Mouse (Mus musculus): ENCODE data around the gene Pbld1. TPM values are rescaled to one million over a fixed set of nuclear protein-coding genes. Genes with fewer than 3 reads are reported as not detected.
"Not testable (repeated sequence)": the region's sequence is repeated elsewhere in the genome, so short reads cannot be mapped to it uniquely, and the experiment has no call there.

Gene Pbld1
- polyA plus RNA-seq, 1 experiment from 2014 or later: 0.99 TPM

DNA sequence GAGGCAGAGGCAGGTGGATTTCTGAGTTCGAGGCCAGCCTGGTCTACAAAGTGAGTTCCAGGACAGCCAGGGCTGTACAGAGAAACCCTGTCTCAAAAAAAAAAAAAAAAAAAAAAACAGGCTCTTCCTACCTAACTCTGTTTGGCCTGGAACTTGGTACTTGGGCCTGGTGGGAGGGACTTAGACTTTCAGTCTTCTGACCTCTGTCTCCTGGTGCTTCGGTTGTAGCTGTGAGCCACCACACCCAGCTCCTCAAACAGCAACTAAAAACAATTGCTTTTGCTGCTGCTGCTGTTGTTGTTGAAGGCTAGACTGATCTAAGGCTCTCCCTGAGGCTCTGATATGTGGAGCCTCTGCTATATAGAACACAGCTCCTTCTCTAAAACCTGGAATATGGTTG, 10.9 kb upstream of the Pbld1 start:
- Histone ChIP-seq H3K36me3 (no peaks in the 10 kb centered on the region), H3K27ac (replicated peaks) (no peak overlapping the region), H3K4me2 (no peak overlapping the region), H3K4me1 (replicated peaks) (no peaks in the 10 kb centered on the region), H3K27me3 (no peaks in the 10 kb centered on the region), H3K4me3 (no peak overlapping the region), H3K9me3 (no peaks in the 10 kb centered on the region), H3K9ac (no peak overlapping the region)
- 78% methylated on average over 2 of the region's 2 CpGs for WGBS
- no peak for ATAC-seq (ENCODE audit: low read depth)

DNA sequence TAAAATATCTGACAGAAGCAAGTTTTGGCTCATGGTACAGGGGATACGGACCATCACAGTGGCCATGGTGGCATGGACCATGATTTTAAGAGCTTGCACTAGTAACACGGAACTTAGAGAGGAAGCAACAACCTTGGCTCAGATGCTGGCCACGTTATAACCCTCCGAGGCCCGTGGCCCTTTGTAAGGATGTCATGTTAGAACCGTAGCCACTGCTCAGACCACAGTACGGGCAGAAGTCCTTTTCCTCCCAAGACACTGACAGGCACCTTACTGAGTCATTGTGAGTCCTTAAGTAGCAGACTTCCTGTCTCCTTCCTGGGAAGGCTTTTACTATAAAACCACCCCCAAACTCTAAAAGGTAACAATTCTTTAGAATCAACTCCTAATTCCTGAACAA, 8.7 kb upstream of the Pbld1 start:
- WGBS: 74% methylated on average over 7 of the region's 7 CpGs
- no peak for ATAC-seq (ENCODE audit: low read depth)
- Histone ChIP-seq H3K4me2 (no peak overlapping the region), H3K27me3 (no peaks in the 10 kb centered on the region), H3K27ac (replicated peaks) (no peak overlapping the region), H3K4me1 (replicated peaks) (no peaks in the 10 kb centered on the region), H3K4me3 (no peak overlapping the region), H3K9me3 (no peaks in the 10 kb centered on the region), H3K36me3 (no peaks in the 10 kb centered on the region), H3K9ac (no peak overlapping the region)

DNA sequence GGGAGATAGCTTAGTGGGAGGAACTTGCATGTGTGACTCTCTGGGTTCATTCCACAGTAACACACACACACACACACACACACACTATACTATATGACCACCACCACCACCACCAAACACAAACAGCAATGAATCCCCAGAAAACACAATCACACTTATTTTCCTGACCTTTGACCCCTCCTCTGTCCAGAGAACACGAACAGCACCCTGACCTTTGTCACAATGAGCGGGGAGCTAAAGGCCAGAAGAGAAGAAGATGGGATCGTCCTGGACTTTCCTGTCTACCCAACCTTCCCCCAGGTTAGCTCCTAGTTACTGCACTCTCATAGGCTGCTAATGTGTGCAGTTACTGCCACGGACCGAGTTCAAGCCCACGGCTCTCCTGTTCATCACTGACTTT, 8.0 kb upstream of the Pbld1 start:
- Histone ChIP-seq H3K4me3 (no peak overlapping the region), H3K4me2 (no peak overlapping the region), H3K27me3 (no peaks in the 10 kb centered on the region; the same call in 1 of the 2 replicates), H3K9me3 (no peaks in the 10 kb centered on the region), H3K27ac (replicated peaks) (no peak overlapping the region), H3K4me1 (replicated peaks) (no peaks in the 10 kb centered on the region), H3K36me3 (no peaks in the 10 kb centered on the region), H3K9ac (no peak overlapping the region)
- ATAC-seq (ENCODE audit: low read depth): no peak
- 87% methylated on average over 6 of the region's 6 CpGs for WGBS

DNA sequence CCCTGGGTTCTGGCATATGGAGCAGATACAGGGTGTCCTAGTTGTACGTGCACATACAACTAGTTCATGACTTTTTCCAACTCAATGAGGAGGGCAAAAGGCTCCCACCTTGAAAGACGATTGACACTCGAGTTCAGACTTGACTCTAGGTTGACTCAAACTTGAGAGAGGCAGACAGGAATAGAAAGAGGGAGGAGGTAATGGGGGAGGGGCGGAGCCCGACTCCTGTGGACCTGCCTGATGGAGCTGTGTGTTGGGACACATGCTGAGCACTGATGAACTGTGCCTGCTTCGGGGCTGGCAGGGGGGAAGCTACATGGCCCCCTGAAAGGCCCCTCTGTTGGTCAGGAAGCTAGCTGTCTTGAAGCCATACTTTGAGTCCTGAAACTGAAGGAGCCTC, 7.0 kb upstream of the Pbld1 start:
- Histone ChIP-seq H3K27me3 (no peaks in the 10 kb centered on the region; the same call in 1 of the 2 replicates), H3K4me1 (replicated peaks) (0 out of 2 replicates have a peak, but pooled peaks cover under 1% of the 10 kb centered on the region), H3K4me3 (no peak overlapping the region), H3K9me3 (no peaks in the 10 kb centered on the region), H3K9ac (no peak overlapping the region), H3K36me3 (no peaks in the 10 kb centered on the region), H3K27ac (replicated peaks) (no peak overlapping the region), H3K4me2 (no peak overlapping the region)
- no peak for ATAC-seq (ENCODE audit: low read depth)
- 51% methylated on average over 6 of the region's 6 CpGs for WGBS

DNA sequence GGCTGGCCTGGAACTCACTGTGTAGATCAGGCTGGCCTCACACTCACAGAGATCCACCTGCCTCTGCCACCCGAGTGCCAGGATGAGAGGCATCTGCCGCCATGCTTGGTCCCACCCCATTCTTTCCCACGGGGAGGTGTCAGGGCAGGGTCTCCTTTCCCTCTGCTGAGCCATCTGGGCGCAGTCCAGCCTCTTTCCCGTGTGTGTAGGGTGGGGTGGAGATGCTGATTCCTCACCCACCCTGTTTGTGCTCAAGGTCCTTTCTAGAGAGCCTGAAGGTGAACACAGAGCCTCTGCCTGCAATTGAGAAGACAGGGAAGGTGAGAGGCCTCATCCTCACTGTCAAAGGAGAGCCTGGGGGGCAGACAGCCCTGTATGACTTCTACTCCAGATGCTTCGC, 5.9 kb upstream of the Pbld1 start:
- not testable (repeated sequence) for H3K27me3 ChIP-seq; H3K9ac ChIP-seq; H3K9me3 ChIP-seq; H3K4me2 ChIP-seq; ATAC-seq (ENCODE audit: low read depth); H3K36me3 ChIP-seq; H3K4me3 ChIP-seq; H3K27ac ChIP-seq (replicated peaks); H3K4me1 ChIP-seq (replicated peaks)
- WGBS: 86% methylated on average over 6 of the region's 6 CpGs

DNA sequence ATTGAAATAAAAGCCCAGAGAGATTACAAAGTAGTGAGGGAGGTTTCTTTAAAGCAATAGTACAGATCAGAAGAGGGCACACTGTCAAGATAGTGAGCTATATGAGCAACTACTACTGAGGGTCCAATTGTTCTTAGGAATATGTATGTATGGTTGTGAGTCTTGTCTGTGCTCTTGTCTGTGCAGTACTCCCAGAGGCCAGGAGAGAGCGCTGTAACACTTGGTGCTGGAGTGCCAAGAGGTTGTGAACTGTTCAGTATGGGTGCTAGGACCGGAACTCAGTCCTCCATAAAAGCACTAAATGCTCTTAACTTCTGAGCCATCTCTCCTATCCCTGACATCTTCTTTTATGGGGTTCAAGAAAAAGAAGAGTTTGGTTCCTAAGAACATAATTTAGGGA, 5.4 kb upstream of the Pbld1 start:
- no peak for ATAC-seq (ENCODE audit: low read depth)
- no peaks in the 10 kb centered on the region; the same call in 1 of the 2 replicates for H3K27me3 ChIP-seq
- H3K9me3 ChIP-seq: no peaks in the 10 kb centered on the region
- no peak overlapping the region for H3K4me2 ChIP-seq
- WGBS: 79% methylated on average over 2 of the region's 2 CpGs
- H3K9ac ChIP-seq: no peak overlapping the region
- no peak overlapping the region for H3K4me3 ChIP-seq
- no peak overlapping the region for H3K27ac ChIP-seq (replicated peaks)
- H3K36me3 ChIP-seq: no peaks in the 10 kb centered on the region
- 0 out of 2 replicates have a peak, but pooled peaks cover 4% of the 10 kb centered on the region for H3K4me1 ChIP-seq (replicated peaks)

DNA sequence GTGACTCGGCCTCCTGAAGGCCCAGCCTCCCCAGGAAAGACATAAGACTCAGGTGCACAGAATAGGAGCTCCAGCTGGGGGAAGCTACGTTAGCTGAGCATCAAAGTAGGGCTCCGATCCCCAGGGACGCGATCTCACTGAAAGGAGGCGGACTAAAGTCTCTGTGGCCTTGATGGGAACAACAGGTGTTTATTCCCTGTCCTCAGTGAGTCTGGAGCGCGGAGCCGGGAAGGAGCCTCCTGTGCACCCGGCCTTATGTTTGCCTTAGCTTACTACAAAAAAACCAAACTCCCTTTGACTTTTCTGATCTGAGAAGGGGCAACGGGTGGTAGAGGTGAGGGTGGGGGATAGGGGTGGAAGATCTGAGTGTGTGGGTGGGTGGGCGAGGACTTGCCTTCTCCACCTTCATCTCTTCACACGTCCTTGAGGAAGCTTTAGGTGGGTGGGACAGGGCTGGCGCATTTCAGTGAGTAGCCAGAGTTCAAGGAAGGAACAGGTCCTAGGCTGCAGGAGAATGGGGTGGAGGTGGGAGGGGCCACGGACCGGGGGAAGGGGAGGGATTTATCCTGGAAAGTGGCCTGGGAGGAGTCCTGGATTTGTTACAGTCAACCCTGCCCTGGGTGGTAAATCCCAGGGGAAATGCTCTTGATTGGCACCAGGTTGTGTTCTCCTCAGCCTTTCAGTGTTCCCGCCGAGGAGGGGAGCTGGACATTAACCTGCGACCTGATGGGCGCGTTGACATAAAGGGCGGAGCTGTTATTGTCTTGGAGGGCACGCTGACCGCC, 2.8 kb upstream of the Pbld1 start:
- no peak overlapping the region for H3K4me3 ChIP-seq
- no peaks in the 10 kb centered on the region for H3K36me3 ChIP-seq
- 44% methylated on average over 24 of the region's 24 CpGs for WGBS
- H3K27ac ChIP-seq (replicated peaks): no peak overlapping the region
- no peak overlapping the region for H3K9ac ChIP-seq
- no peaks in the 10 kb centered on the region for H3K9me3 ChIP-seq
- ATAC-seq (ENCODE audit: low read depth): no peak
- H3K4me1 ChIP-seq (replicated peaks): peaks cover 10% of the 10 kb centered on the region; the same call in 1 of the 2 replicates
- H3K27me3 ChIP-seq: no peaks in the 10 kb centered on the region; the same call in 1 of the 2 replicates
- no peak overlapping the region for H3K4me2 ChIP-seq

DNA sequence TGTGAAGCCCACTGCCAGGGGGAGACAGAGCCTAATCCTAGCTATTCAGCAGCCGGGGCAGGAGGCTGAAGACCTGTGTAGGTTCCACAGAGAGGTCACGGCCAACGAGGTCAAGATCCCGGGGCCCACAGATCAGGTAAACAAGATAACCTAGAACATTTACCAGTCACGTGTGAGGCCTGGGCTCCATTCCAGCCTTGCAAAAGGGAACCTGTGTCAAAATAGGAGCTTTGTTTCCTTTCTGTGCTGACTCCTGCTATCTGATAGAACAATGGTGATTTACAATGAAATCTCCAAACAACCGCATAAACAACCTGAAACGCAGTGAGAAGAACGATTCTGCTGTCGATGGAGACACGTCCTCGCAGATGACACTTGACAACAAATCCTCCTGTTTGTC, 444 bp downstream of the Pbld1 start:
- Histone ChIP-seq H3K4me1 (replicated peaks) (peaks cover 10% of the 10 kb centered on the region; the same call in 1 of the 2 replicates), H3K27me3 (no peaks in the 10 kb centered on the region; the same call in 1 of the 2 replicates), H3K9ac (no peak overlapping the region), H3K4me2 (no peak overlapping the region), H3K36me3 (no peaks in the 10 kb centered on the region), H3K27ac (replicated peaks) (no peak overlapping the region; the same call in 1 of the 2 replicates), H3K9me3 (no peaks in the 10 kb centered on the region), H3K4me3 (no peak overlapping the region)
- WGBS: 66% methylated on average over 11 of the region's 11 CpGs
- ATAC-seq (ENCODE audit: low read depth): no peak

DNA sequence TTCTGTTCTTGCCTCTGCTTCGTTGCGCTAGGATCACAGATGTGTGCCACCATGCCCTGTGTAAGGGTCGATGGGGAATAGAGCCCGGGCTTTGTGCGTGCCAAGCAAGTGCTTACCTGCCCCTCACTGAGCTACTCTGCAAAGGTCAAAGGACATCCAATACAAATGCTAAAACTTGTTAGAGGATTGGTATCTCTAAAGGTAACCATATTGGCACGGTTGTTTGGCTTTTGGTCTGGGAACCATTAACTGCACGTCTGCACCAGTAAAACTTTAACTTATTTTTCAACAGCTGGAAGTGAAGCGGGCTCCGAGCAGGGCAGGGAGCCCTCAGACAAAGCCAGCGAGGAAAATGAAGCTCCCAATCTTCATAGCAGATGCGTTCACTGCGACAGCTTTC, 1.3 kb downstream of the Pbld1 start:
- 75% methylated on average over 12 of the region's 12 CpGs for WGBS

DNA sequence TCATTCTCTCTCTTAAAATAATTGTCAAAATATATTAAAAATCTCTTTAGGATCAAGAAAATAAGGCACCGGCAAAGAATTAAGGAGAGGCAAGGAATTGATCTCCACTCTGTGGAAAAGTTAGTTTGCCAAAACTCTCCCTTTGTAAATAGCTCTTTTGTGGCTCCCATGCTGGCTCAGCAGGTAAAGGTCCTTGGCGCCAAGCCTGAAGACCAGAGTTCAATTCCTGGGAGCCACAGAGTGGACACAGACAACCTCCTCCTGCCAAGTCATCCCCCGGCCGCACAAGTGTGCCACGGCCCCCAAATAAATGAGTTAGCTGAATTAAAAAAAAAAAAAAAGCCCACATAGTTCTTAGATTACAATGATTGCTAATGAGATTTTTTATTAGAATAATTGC, 2.7 kb downstream of the Pbld1 start:
- 96% methylated on average over 5 of the region's 5 CpGs for WGBS
- Histone ChIP-seq H3K27ac (replicated peaks) (no peak overlapping the region), H3K27me3 (no peaks in the 10 kb centered on the region)

More for the DNA sequence above, 1.3 kb downstream of the Pbld1 start:
- H3K4me1 ChIP-seq (replicated peaks): peaks cover 12% of the 10 kb centered on the region; the same call in 1 of the 2 replicates
- no peaks in the 10 kb centered on the region for H3K36me3 ChIP-seq
- no peak overlapping the region for H3K9ac ChIP-seq
- no peaks in the 10 kb centered on the region for H3K9me3 ChIP-seq
- ATAC-seq (ENCODE audit: low read depth): no peak
- no peak overlapping the region for H3K4me3 ChIP-seq
- H3K27me3 ChIP-seq: no peaks in the 10 kb centered on the region; the same call in 1 of the 2 replicates
- H3K4me2 ChIP-seq: no peak overlapping the region
- H3K27ac ChIP-seq (replicated peaks): no peak overlapping the region

DNA sequence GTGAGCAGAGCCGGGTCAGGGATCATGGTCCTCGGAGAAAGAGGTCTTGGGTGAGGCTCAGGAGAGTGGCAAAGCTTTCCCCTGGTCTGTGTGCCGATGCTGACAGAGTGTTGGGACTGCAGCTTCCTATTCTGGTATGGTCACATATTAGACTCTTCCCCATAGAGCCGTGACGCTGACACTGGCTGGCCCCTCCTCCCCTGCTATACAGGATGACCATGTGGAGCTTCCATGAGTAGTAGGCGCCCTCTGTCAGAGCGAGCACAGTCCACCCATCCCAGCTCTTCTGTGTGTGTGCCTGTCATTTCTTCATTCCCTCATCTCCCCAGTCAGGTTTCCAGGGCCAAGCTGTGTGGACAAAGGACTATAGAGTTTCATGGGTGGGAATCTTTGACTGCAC, 3.4 kb downstream of the Pbld1 start:
- Histone ChIP-seq H3K4me2 (no peak overlapping the region), H3K27me3 (no peaks in the 10 kb centered on the region), H3K36me3 (no peaks in the 10 kb centered on the region), H3K9ac (no peak overlapping the region), H3K4me1 (replicated peaks) (peaks cover 9% of the 10 kb centered on the region; the same call in 1 of the 2 replicates), H3K9me3 (no peaks in the 10 kb centered on the region), H3K4me3 (no peak overlapping the region), H3K27ac (replicated peaks) (no peak overlapping the region)
- WGBS: 74% methylated on average over 7 of the region's 7 CpGs
- ATAC-seq (ENCODE audit: low read depth): no peak

More for the DNA sequence above, 2.7 kb downstream of the Pbld1 start:
- ATAC-seq (ENCODE audit: low read depth): no peak
- peaks cover 12% of the 10 kb centered on the region; the same call in 1 of the 2 replicates for H3K4me1 ChIP-seq (replicated peaks)
- H3K9ac ChIP-seq: no peak overlapping the region
- no peaks in the 10 kb centered on the region for H3K36me3 ChIP-seq
- no peaks in the 10 kb centered on the region for H3K9me3 ChIP-seq
- H3K4me2 ChIP-seq: no peak overlapping the region
- H3K4me3 ChIP-seq: no peak overlapping the region

DNA sequence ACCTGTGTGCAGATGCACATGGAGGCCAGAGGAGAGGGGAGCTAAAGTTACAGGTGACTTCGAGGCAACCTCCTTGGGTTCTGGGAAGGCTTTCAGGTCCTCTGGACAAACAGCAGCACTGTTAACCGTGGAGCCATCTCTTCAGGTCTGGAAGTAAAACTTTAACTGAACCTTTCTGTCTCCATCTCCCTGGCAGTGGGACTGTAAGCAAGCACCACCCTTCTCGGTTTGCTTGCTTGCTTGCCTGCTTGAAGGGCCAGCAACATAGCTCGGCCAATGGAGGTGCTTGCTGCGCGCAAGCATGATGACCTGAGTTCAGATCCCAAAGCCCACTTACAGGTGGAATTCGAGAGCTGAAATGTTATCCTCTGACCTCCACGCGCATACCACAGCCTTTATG, 4.6 kb downstream of the Pbld1 start:
- 85% methylated on average over 9 of the region's 9 CpGs for WGBS
- H3K9me3 ChIP-seq: no peaks in the 10 kb centered on the region
- ATAC-seq (ENCODE audit: low read depth): no peak
- peaks cover 9% of the 10 kb centered on the region; the same call in 1 of the 2 replicates for H3K4me1 ChIP-seq (replicated peaks)
- no peak overlapping the region for H3K27ac ChIP-seq (replicated peaks)
- no peaks in the 10 kb centered on the region for H3K27me3 ChIP-seq
- H3K4me2 ChIP-seq: no peak overlapping the region
- no peak overlapping the region for H3K9ac ChIP-seq
- H3K4me3 ChIP-seq: no peak overlapping the region
- no peaks in the 10 kb centered on the region for H3K36me3 ChIP-seq

DNA sequence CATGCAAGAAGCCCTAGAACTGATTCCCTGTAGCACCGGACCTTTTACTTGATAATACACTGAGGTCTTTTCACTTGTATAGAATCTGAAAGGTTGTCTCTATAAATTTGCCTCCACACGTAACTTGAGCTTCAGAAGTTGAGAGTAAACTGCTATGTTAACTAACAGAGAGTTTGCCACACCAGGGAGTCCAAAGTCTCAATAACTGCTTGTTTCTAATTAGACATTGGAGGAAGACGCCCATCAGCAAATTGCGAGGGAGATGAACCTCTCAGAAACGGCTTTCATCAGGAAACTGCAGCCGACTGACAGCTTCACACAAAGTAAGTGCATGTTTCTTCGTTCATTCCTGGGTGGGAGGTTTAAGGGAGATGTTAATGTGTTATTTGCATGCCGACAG, 5.6 kb downstream of the Pbld1 start:
- H3K27ac ChIP-seq (replicated peaks): no peak overlapping the region
- H3K9ac ChIP-seq: no peak overlapping the region
- H3K9me3 ChIP-seq: no peaks in the 10 kb centered on the region
- H3K4me1 ChIP-seq (replicated peaks): peaks cover 5% of the 10 kb centered on the region; the same call in 1 of the 2 replicates
- H3K4me3 ChIP-seq: no peak overlapping the region
- H3K4me2 ChIP-seq: no peak overlapping the region
- ATAC-seq (ENCODE audit: low read depth): no peak
- WGBS: 63% methylated on average over 8 of the region's 8 CpGs
- H3K36me3 ChIP-seq: no peaks in the 10 kb centered on the region
- no peaks in the 10 kb centered on the region for H3K27me3 ChIP-seq

Data from neural tube, embryonic 13.5 days (tissue).